In the genomic region with DNA sequence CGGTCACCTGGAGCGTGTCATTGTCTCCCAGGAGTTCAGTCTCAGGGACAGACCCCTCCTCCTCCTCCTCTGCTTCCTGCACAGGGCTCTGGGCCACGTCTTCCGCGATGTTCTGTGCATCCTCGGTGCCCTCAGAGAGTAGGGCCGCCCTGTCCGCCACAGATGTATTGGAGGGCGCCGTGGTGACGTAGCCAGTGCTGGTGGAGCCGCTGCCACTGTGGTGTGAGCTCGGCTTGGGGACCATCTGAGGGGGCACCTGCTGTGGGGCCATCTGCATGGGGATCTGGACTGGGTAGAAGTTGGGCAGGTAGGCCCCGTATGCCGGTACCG, we compare ENCODE assay signal across 8 mouse cellular contexts.
A peak's percentile ranks its signal among the peaks of the same experiment; 100 is the strongest.
DNase-seq lines count a peak whose midpoint lies in the region; ATAC-seq lines count a peak whose summit lies in the region.
"Had no signal": no experiment of that assay in that cellular context is flagged by ENCODE, and none has a peak within 500 bp of the region (broad histone marks: within the 10 kb centered on the region; RNA-seq: fewer than 3 reads in every experiment).

No protein-coding gene starts in this region.

- no peak overlapping the region for H3K4me3 ChIP-seq in kidney, embryonic 16.5 days (ENCODE audit: low read length)
- H3K4me3 ChIP-seq in forebrain, embryonic 12.5 days (replicated peaks): no peak overlapping the region
- no peak overlapping the region for H3K4me3 ChIP-seq in intestine, embryonic 16.5 days (ENCODE audit: low read length)
- no peak overlapping the region for H3K4me3 ChIP-seq in neural tube, embryonic 14.5 days (ENCODE audit: low read depth, low read length)

- peak; percentile 46 for ATAC-seq in kidney, embryonic 16.5 days (ENCODE audit: low FRiP score, low TSS enrichment)
- peak; percentile 28; the same call in 1 of the 2 replicates for ATAC-seq in forebrain, embryonic 12.5 days (ENCODE audit: low FRiP score)
- ATAC-seq in intestine, embryonic 16.5 days: peak; percentile 29
- ATAC-seq in neural tube, embryonic 14.5 days (ENCODE audit: low read depth): no peak

- H3K9ac ChIP-seq in kidney, embryonic 16.5 days (replicated peaks; ENCODE audit: low read length): no peak overlapping the region
- no peak overlapping the region for H3K9ac ChIP-seq in forebrain, embryonic 12.5 days
- H3K9ac ChIP-seq in intestine, embryonic 16.5 days (ENCODE audit: low read depth, low read length): no peak overlapping the region
- H3K9ac ChIP-seq in neural tube, embryonic 14.5 days (replicated peaks; ENCODE audit: low read depth, low read length): 0 out of 2 replicates have a peak overlapping the region, but pooled peaks have one; percentile 42
- H3K9ac ChIP-seq: liver, postnatal 0 days had no signal

- peaks cover 4% of the 10 kb centered on the region; the same call in 1 of the 2 replicates for H3K4me1 ChIP-seq in kidney, embryonic 16.5 days (ENCODE audit: insufficient read depth, low read length)
- H3K4me1 ChIP-seq in forebrain, embryonic 12.5 days: peaks cover 5% of the 10 kb centered on the region
- H3K4me1 ChIP-seq in intestine, embryonic 16.5 days (ENCODE audit: control insufficient read depth, insufficient read depth, low read length): peaks cover 3% of the 10 kb centered on the region; the same call in 1 of the 2 replicates
- 0 out of 2 replicates have a peak, but pooled peaks cover 3% of the 10 kb centered on the region for H3K4me1 ChIP-seq in neural tube, embryonic 14.5 days (ENCODE audit: control insufficient read depth, insufficient read depth, low read length)

- intact Hi-C loops in heart, postnatal 36 days (cut with DNase I): no loop called here

- no peak overlapping the region for H3K27ac ChIP-seq in kidney, embryonic 16.5 days (ENCODE audit: low read length)
- no peak overlapping the region for H3K27ac ChIP-seq in forebrain, embryonic 12.5 days
- no peak overlapping the region for H3K27ac ChIP-seq in intestine, embryonic 16.5 days (ENCODE audit: low read length)
- no peak overlapping the region; the same call in 1 of the 2 replicates for H3K27ac ChIP-seq in neural tube, embryonic 14.5 days (ENCODE audit: low read depth, low read length)

- DNase-seq in kidney, postnatal 36 days: no peak
- no peak for DNase-seq in gastrocnemius, postnatal 10 days
- no peak for DNase-seq in heart, postnatal 36 days

- peaks cover 9% of the 10 kb centered on the region; the same call in 1 of the 2 replicates for H3K36me3 ChIP-seq in kidney, embryonic 16.5 days (ENCODE audit: insufficient read depth, low read length)
- H3K36me3 ChIP-seq in forebrain, embryonic 12.5 days (replicated peaks): peaks cover 9% of the 10 kb centered on the region; the same call in 1 of the 2 replicates
- peaks cover 6% of the 10 kb centered on the region for H3K36me3 ChIP-seq in intestine, embryonic 16.5 days (ENCODE audit: control insufficient read depth, insufficient read depth, low read length)
- no peaks in the 10 kb centered on the region for H3K36me3 ChIP-seq in neural tube, embryonic 14.5 days (ENCODE audit: control insufficient read depth, insufficient read depth, low read length)

- WGBS in kidney, embryonic 16.5 days: 89% methylated on average over 16 of the region's 16 CpGs
- 89% methylated on average over 16 of the region's 16 CpGs for WGBS in forebrain, embryonic 12.5 days
- 88% methylated on average over 16 of the region's 16 CpGs for WGBS in intestine, embryonic 16.5 days
- 87% methylated on average over 16 of the region's 16 CpGs for WGBS in neural tube, embryonic 14.5 days

- no peaks in the 10 kb centered on the region for H3K9me3 ChIP-seq in kidney, embryonic 16.5 days (ENCODE audit: low read length)
- no peaks in the 10 kb centered on the region for H3K9me3 ChIP-seq in forebrain, embryonic 12.5 days
- no peaks in the 10 kb centered on the region for H3K9me3 ChIP-seq in intestine, embryonic 16.5 days (ENCODE audit: control insufficient read depth, low read length)
- H3K9me3 ChIP-seq in neural tube, embryonic 14.5 days (ENCODE audit: control insufficient read depth, low read length): no peaks in the 10 kb centered on the region

- no peaks in the 10 kb centered on the region for H3K27me3 ChIP-seq in kidney, embryonic 16.5 days (ENCODE audit: insufficient read depth, low read length)
- no peaks in the 10 kb centered on the region for H3K27me3 ChIP-seq in forebrain, embryonic 12.5 days
- no peaks in the 10 kb centered on the region for H3K27me3 ChIP-seq in intestine, embryonic 16.5 days (replicated peaks; ENCODE audit: control insufficient read depth, insufficient read depth, low read length)
- no peaks in the 10 kb centered on the region for H3K27me3 ChIP-seq in neural tube, embryonic 14.5 days (ENCODE audit: control insufficient read depth, insufficient read depth, low read length)

- H3K4me2 ChIP-seq in kidney, embryonic 16.5 days (replicated peaks; ENCODE audit: low read depth, low read length): no peak overlapping the region
- H3K4me2 ChIP-seq in forebrain, embryonic 12.5 days: no peak overlapping the region
- no peak overlapping the region for H3K4me2 ChIP-seq in intestine, embryonic 16.5 days (ENCODE audit: low read depth, low read length)
- H3K4me2 ChIP-seq in neural tube, embryonic 14.5 days (ENCODE audit: low read depth, low read length): peak overlapping the region; percentile 46; the same call in 1 of the 2 replicates
